Mouse (Mus musculus): ENCODE measurements around the gene Ggta1. TPM values are rescaled to one million over a fixed set of nuclear protein-coding genes. Genes with fewer than 3 reads are reported as not detected.
"Not testable (repeated sequence)": the region's sequence is repeated elsewhere in the genome, so short reads cannot be mapped to it uniquely, and the experiment has no call there.

Ggta1 gene
- total RNA-seq, 2 experiments from 2014 or later = 2.8 to 3.4 TPM

DNA sequence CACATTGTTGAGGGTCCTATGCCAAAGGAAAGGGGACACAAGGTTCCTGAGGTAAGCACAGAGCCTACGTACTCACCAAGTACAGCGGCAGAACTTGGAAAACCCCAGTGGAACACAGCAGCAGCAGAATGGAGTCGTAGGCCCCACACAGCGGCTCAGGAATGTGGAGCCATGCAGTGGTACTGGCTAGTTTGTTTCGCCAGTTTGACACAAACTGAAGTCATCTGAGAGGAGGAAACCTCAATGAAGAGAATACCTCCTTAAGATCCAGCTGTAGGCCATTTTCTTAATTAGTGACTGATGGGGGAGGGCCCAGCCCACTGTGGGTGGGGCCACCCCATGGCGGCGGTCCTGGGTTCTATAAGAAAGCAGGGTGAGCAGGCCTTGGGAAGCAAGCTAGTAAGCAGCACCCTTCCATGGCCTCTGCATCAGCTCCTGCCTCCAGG, 1.1 kb upstream of the Ggta1 start:
- intact Hi-C loops (cut with DNase I) = no loop called here
- no peak for DNase-seq (ENCODE audit: low spot score in 2 of 2)

GRCm38 (mm10) chr2:35463372-35464088, 499 bp upstream of the Ggta1 start:
- intact Hi-C loops (cut with DNase I) = no loop called here
- DNase-seq (ENCODE audit: low spot score in 2 of 2) = peak in 1 of 2 experiments; percentile 39

GRCm38 (mm10) chr2:35461971-35462787, 852 bp downstream of the Ggta1 start:
- no peak for DNase-seq (ENCODE audit: low spot score in 2 of 2)
- intact Hi-C loops (cut with DNase I) = no loop called here

- DNase-seq (ENCODE audit: low spot score in 2 of 2) = no peak
- intact Hi-C loops (cut with DNase I) = no loop called here
Observed at GRCm38 (mm10) chr2:35461131-35461947, 1.7 kb downstream of the Ggta1 start.

GRCm38 (mm10) chr2:35460378-35460880, 2.6 kb downstream of the Ggta1 start:
- no peak for DNase-seq (ENCODE audit: low spot score in 2 of 2)
- intact Hi-C loops (cut with DNase I) = no loop called here

DNA sequence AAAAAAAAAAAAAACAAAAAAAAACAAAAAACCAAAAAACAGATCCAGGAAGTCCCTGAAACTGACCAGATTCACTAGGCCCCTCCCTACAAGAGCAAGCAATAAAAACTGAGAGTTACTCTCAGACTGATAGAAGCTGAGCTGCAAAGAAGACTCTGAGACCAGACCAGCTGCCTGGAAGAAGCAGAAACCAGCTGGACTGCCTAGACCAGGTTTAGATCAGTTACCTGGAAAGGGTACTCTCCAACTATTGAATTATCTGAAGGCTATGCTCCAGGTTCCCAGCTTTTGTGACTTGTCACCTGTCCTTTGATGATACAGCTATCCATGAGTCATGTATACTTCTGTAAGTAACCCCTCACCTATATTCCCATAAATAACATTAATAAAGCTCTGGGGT, 3.7 kb downstream of the Ggta1 start:
- intact Hi-C loops (cut with DNase I) = no loop called here
- DNase-seq (ENCODE audit: low spot score in 2 of 2) = no peak

DNA sequence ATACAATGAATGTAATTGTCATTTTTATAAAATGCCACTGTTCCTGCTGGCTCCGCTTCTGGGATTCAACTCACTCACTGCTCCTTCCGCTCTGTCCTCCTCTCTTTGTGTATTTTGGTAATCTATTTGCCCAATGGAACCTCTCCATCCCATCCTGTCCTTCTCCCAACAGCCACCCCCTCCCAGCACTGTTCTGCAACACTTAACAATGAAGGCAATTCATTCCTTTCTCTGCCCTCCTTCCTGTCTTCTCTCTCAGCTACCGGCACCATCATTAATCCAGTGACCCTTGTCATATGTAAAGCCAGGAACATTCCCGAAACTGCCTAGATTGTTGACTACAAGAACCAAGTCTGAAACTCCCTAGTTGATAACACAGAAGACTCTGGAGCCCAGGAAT, 4.6 kb downstream of the Ggta1 start:
- intact Hi-C loops (cut with DNase I) = no loop called here

DNA sequence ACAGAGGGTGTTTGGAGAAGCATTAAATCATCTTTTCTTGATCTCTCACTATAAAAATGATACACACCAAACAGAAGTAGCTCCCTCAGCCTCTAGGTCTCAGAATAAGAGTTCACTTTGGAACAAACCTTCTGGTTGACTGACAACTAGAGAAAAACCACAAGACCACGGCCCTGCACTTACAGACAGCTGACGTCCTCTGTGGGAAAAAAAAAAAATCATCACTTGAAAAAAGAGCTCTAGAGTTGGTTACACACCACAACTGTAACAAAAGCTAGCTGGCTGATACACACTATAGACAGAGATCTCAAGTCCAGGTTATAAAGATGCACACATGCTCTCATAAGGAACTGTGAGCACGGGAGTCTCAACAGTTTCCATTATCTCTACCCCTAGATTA, 9.3 kb downstream of the Ggta1 start:
- intact Hi-C loops (cut with DNase I) = no loop called here
- no peak for DNase-seq (ENCODE audit: low spot score in 2 of 2)

More for the DNA sequence above, 4.6 kb downstream of the Ggta1 start:
- no peak for DNase-seq (ENCODE audit: low spot score in 2 of 2)

DNA sequence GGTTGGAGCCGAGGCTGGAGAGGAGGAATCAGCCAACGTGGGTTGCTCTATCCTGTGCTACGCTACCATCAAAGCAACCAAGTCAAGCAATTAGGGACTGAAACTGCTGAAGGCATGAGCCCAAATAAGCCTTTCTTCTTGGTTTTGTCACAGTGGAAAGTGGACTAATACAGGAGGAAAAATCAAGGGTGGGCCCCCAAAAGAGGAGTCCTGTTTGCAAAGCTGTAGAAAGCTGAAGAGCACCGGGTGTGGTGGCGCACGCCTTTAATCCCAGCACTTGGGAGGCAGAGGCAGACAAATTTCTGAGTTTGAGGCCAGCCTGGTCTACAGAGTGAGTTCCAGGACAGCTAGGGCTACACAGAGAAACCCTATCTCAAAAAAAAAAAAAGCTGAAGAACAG, 10.3 kb downstream of the Ggta1 start:
- intact Hi-C loops (cut with DNase I); DNase-seq (ENCODE audit: low spot score in 2 of 2): not testable (repeated sequence)

- DNase-seq (ENCODE audit: low spot score in 2 of 2) = no peak
- intact Hi-C loops (cut with DNase I) = no loop called here
Observed at GRCm38 (mm10) chr2:35451484-35452050, 11.5 kb downstream of the Ggta1 start.

DNA sequence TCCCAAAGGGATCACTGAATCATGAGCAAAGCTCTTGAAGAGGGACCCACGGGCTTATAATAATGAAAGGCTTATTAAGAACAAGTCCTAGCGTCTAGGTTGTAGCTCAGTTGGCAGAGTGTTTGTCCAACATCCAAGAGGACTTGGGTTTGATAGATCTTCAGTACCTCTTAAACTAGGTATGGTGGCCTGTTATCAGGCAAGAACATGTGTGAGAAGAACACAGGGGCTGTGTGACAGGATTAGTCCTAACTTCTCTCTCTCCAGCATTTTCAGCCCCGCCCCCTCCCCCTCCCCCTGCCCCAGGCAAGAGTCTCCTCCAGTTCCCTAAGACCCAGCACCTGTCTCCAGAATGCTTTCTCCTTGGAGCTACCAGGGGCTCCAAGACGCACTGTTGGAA, 12.2 kb downstream of the Ggta1 start:
- intact Hi-C loops (cut with DNase I) = no loop called here
- no peak for DNase-seq (ENCODE audit: low spot score in 2 of 2)

GRCm38 (mm10) chr2:35449687-35450622, 13.1 kb downstream of the Ggta1 start:
- intact Hi-C loops (cut with DNase I) = no loop called here
- no peak for DNase-seq (ENCODE audit: low spot score in 2 of 2)

- no peak for DNase-seq (ENCODE audit: low spot score in 2 of 2)
- intact Hi-C loops (cut with DNase I) = no loop called here
Observed at GRCm38 (mm10) chr2:35448914-35449670, 13.9 kb downstream of the Ggta1 start.

- intact Hi-C loops (cut with DNase I) = no loop called here
- no peak for DNase-seq (ENCODE audit: low spot score in 2 of 2)
Observed at GRCm38 (mm10) chr2:35448215-35448913, 14.7 kb downstream of the Ggta1 start.

DNA sequence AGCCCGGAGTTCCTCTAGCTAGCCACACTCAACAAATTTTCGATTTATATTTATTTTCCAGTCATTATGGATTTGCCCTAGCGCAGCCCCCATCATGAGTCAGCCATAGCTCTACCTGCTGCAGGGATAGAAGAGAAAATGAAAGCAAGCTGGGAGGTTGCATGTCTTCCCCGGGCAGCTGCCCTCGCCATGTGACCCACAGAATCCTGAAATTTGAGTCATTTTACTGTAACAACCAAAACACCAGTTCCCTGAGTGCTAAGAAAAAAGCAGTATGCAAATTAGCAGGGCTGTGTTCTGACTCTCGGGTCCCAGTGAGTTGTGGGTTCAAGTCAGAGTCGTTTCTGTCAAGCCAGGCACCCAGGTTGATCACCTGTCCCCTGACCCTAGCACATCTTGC, 15.6 kb downstream of the Ggta1 start:
- intact Hi-C loops (cut with DNase I) = no loop called here

GRCm38 (mm10) chr2:35446798-35447197, 16.2 kb downstream of the Ggta1 start:
- intact Hi-C loops (cut with DNase I) = no loop called here
- DNase-seq (ENCODE audit: low spot score in 2 of 2) = no peak

More for the DNA sequence above, 15.6 kb downstream of the Ggta1 start:
- no peak for DNase-seq (ENCODE audit: low spot score in 2 of 2)

DNA sequence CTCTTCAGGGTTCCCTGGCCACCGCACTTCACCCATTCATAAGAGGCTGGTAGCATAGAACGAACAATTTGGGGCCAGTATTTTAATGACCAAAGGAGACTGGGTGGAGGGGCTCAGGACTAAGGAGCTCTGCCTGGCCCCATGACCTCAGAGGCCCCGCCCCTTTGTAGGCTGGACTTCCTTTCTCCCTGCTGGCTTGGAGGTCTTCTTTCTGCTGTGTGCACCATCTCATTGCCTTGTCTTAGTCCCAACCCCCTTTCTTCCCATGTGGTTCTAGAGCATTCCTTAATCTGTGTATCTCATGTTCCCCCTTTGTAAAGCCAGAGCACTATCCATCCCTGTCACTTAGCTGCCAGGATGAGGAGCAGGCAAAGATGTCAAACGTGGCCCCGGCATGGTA, 16.7 kb downstream of the Ggta1 start:
- DNase-seq (ENCODE audit: low spot score in 2 of 2) = no peak
- intact Hi-C loops (cut with DNase I) = no loop called here

All from left cerebral cortex, postnatal 25 days (tissue).